14 mouse cellular contexts compared by ENCODE assay signal in the genomic region with DNA sequence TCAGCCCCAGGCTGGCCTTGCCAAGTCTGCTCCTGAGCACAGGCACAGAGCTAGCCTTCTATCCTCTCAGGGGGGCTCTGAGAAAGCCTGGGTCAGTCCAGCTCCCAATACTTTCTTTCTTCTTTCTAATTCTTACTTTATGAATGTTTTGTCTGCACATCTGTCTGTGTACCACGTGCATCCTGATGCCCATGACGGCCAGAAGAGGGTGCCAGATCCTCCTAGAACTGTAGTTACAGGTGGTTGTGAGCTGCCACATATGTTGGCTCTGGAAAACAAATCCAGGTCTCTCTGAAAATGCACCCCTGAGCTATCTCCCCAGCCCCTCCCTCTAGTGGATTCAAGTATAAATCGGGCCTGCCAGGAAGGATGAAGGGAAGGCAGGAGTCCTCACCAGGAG. TPM values are rescaled to one million over a fixed set of nuclear protein-coding genes. Genes with fewer than 3 reads are reported as not detected.
DNase-seq lines count a peak whose midpoint lies in the region; ATAC-seq and TF ChIP-seq lines count a peak whose summit lies in the region.
"Had no signal": no experiment of that assay in that cellular context is flagged by ENCODE, and none has a peak within 500 bp of the region (broad histone marks: within the 10 kb centered on the region; RNA-seq: fewer than 3 reads in every experiment).

No protein-coding gene starts in this region.

- no peak for TF ChIP-seq EP300 in heart, adult 2 months (IDR thresholded peaks at IDR 0.05; ENCODE audit: insufficient read depth, low read depth, low read length)

- no peaks in the 10 kb centered on the region for H3K36me3 ChIP-seq in heart, adult 2 months (ENCODE audit: control insufficient read depth, insufficient read depth, low read length)
- H3K36me3 ChIP-seq in lung, embryonic 14.5 days (ENCODE audit: insufficient read depth), result no peaks in the 10 kb centered on the region
- H3K36me3 ChIP-seq in myocyte (ENCODE audit: control insufficient read depth, insufficient read depth), result no peaks in the 10 kb centered on the region
- H3K36me3 ChIP-seq: heart, embryonic 13.5 days; hindbrain, embryonic 15.5 days; liver, embryonic 13.5 days; neural tube, embryonic 13.5 days had no signal

- H3K79me2 ChIP-seq in heart, adult 2 months (replicated peaks; ENCODE audit: control insufficient read depth, insufficient read depth, low read length), result no peaks in the 10 kb centered on the region
- H3K79me2 ChIP-seq in myocyte (ENCODE audit: control insufficient read depth, insufficient read depth), result no peaks in the 10 kb centered on the region

- no peak for ATAC-seq in lung, embryonic 14.5 days (ENCODE audit: insufficient read depth)

- no peak for DNase-seq in heart, adult 2 months
- no peak for DNase-seq in heart, postnatal 36 days
- peak; percentile 16 for DNase-seq in lung, embryonic 14.5 days
- DNase-seq in lung, postnatal 14 days, result no peak
- peak; percentile 35 for DNase-seq in ES-CJ7 (ENCODE audit: low read depth, low spot score)
- DNase-seq in cerebellum, adult 11 months, result no peak
- no peak for DNase-seq in ovary, postnatal 36 days (ENCODE audit: low spot score)
- DNase-seq: cerebellum, adult 9-11 months; liver, embryonic 13.5 days had no signal

- H3ac ChIP-seq in myocyte (ENCODE audit: control insufficient read depth, insufficient read length), result no peak overlapping the region

- peak; percentile 25 for TF ChIP-seq CTCF in heart, adult 2 months (IDR thresholded peaks at IDR 0.05)
- peak; percentile 48 for TF ChIP-seq CTCF in lung, embryonic 14.5 days (IDR thresholded peaks at IDR 0.05; ENCODE audit: low read depth)

- no peaks in the 10 kb centered on the region for H3K27me3 ChIP-seq in heart, adult 2 months (ENCODE audit: control insufficient read depth, insufficient read depth, low read length)
- no peaks in the 10 kb centered on the region; the same call in 1 of the 2 replicates for H3K27me3 ChIP-seq in lung, embryonic 14.5 days (ENCODE audit: insufficient read depth, low read length)
- H3K27me3 ChIP-seq in myocyte (ENCODE audit: control insufficient read depth, insufficient read depth, insufficient read length), result no peaks in the 10 kb centered on the region
- H3K27me3 ChIP-seq: hindbrain, embryonic 15.5 days; neural tube, embryonic 13.5 days had no signal

- H3K9me3 ChIP-seq in lung, embryonic 14.5 days (ENCODE audit: low read depth, low read length), result no peaks in the 10 kb centered on the region
- H3K9me3 ChIP-seq: heart, embryonic 13.5 days; hindbrain, embryonic 15.5 days; liver, embryonic 13.5 days; neural tube, embryonic 13.5 days had no signal

- intact Hi-C loops in heart, adult 2 months (cut with DNase I), result no loop called here
- intact Hi-C loops in heart, postnatal 36 days (cut with DNase I), result no loop called here

- H3K4me2 ChIP-seq in lung, embryonic 14.5 days, result no peak overlapping the region
- no peak overlapping the region for H3K4me2 ChIP-seq in myocyte (ENCODE audit: low read depth)
- H3K4me2 ChIP-seq: heart, embryonic 13.5 days; hindbrain, embryonic 15.5 days; liver, embryonic 13.5 days; midbrain, embryonic 11.5 days; neural tube, embryonic 13.5 days had no signal

- no peak for TF ChIP-seq POLR2A in heart, adult 2 months (IDR thresholded peaks at IDR 0.05; ENCODE audit: insufficient read depth, low read depth, low read length)
- TF ChIP-seq POLR2A in myocyte (IDR thresholded peaks at IDR 0.05; ENCODE audit: insufficient read length, low read depth), result no peak

- H3K4me3 ChIP-seq in heart, adult 2 months, result no peak overlapping the region
- no peak overlapping the region for H3K4me3 ChIP-seq in lung, embryonic 14.5 days (ENCODE audit: low read depth, low read length)
- H3K4me3 ChIP-seq in myocyte, result no peak overlapping the region
- H3K4me3 ChIP-seq: heart, embryonic 13.5 days; hindbrain, embryonic 15.5 days; liver, embryonic 13.5 days; neural tube, embryonic 13.5 days had no signal

- WGBS in heart, adult 2 months, result 60% methylated on average over 3 of the region's 3 CpGs
- 54% methylated on average over 3 of the region's 3 CpGs for WGBS in lung, embryonic 14.5 days

- no peaks in the 10 kb centered on the region for H3K4me1 ChIP-seq in heart, adult 2 months (ENCODE audit: control insufficient read depth, insufficient read depth, low read length)
- H3K4me1 ChIP-seq in lung, embryonic 14.5 days (ENCODE audit: insufficient read depth), result 0 out of 2 replicates have a peak, but pooled peaks cover 2% of the 10 kb centered on the region
- H3K4me1 ChIP-seq: liver, embryonic 13.5 days; neural tube, embryonic 13.5 days had no signal

- no peak overlapping the region for H3K9ac ChIP-seq in heart, adult 2 months (ENCODE audit: low read depth, low read length)
- no peak overlapping the region for H3K9ac ChIP-seq in lung, embryonic 14.5 days
- H3K9ac ChIP-seq: heart, embryonic 13.5 days; hindbrain, embryonic 15.5 days; liver, embryonic 13.5 days; neural tube, embryonic 13.5 days had no signal

- no peak overlapping the region for H3K27ac ChIP-seq in heart, adult 2 months
- no peak overlapping the region for H3K27ac ChIP-seq in lung, embryonic 14.5 days (ENCODE audit: low read depth)
- H3K27ac ChIP-seq: heart, embryonic 13.5 days; hindbrain, embryonic 15.5 days; liver, embryonic 13.5 days; neural tube, embryonic 13.5 days had no signal

TF ChIP-seq in myocyte, 11 proteins besides CTCF, POLR2A, EP300 and RAD21:
- TF ChIP-seq E2F4 (IDR thresholded peaks at IDR 0.05; ENCODE audit: insufficient read depth), result no peak
- peak; percentile 19 for TF ChIP-seq USF1 (IDR thresholded peaks at IDR 0.05; ENCODE audit: low read depth)

RNA-seq across cellular contexts. Expression of a gene that starts 52.1 kb away (rescaled TPM):
- total RNA-seq in heart, adult 2 months (2021), result 10 to 100 TPM; 16.1 to 16.7 TPM
- 4.9 and 10.2 TPM in 2 replicates for polyA plus RNA-seq in heart, adult 2 months (2012; rRNA removed)
- 10 to 100 TPM; 16.2 to 16.9 TPM for total RNA-seq in heart, postnatal 36 days (2021)
- 37.1 and 37.6 TPM in 2 replicates for polyA plus RNA-seq in lung, embryonic 14.5 days (2014; fragmentation: Nextera tagmentation; extraction: Ambion mirVana)
- 16.5 TPM for polyA plus RNA-seq in myocyte (2012; fragmentation: generic; extraction: Trizol)

Comparison
In these comparisons a context has a peak if more than half of its experiments do, and no peak if none do; other contexts are left out.
1. DNase-seq: peak in lung, embryonic 14.5 days (single experiment) and ES-CJ7 (single experiment); none in heart, adult 2 months (0 of 2), heart, postnatal 36 days (0 of 2), lung, postnatal 14 days (single experiment), cerebellum, adult 11 months (single experiment) and ovary, postnatal 36 days (single experiment).